Mouse (Mus musculus): ENCODE results near the gene Insig1. TPM values are rescaled to one million over a fixed set of nuclear protein-coding genes. Genes with fewer than 3 reads are reported as not detected.

Insig1 gene
- polyA plus RNA-seq, 1 experiment from 2014 or later: 73.5 TPM

DNA sequence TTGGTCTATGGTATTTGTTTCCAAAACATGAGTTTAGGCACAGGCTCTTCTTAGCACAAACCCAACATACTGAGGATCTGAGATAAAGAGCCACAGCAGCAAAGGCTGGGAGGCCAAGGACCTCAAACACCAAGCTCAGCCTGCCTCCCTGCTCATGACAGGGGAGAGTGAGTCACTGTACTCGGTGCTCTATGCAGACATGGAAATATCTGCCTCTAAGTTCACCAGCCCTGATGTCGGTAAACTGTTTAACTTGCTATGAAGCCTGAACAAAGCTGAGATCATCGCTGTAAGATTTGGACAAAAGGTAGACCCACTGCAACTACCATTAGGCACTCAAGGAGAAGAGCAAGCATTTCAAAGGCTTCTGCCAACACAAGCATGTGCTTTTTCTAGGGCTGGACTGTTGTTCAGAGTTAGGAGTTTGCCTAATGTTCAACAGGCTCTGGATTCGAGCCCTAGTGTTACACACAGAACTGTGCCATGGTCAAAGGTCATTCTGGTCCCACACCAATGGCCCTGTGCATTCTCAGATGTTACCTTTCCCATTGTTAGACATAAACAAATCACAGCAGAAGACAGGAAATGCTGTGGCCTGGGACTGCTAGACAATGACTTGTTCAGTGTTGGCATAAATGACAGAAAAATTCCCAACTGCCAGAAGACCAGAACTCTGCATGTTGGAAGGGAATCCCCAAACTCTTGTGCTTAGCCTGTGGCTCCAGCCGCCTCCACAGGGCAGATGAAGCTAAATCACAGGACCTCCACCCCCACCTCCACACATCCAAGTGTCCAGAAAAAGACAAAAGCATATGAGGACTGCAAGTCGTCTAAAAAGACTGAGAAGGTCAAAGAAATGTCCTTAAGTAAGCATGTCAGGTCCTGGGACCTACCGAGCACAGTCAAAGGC lies 31.2 kb upstream of the Insig1 start:
- no peaks in the 10 kb centered on the region for H3K36me3 ChIP-seq
- peaks cover 4% of the 10 kb centered on the region for H3K9me3 ChIP-seq
- no peak overlapping the region for H3K4me2 ChIP-seq (replicated peaks)
- H3K9ac ChIP-seq: no peak overlapping the region
- H3K4me3 ChIP-seq: no peak overlapping the region
- ATAC-seq (ENCODE audit: insufficient number of reproducible peaks, insufficient read depth, low FRiP score, low TSS enrichment): no peak
- 74% methylated on average over 7 of the region's 7 CpGs for WGBS
- H3K27ac ChIP-seq: no peak overlapping the region
- no peaks in the 10 kb centered on the region for H3K27me3 ChIP-seq
- peaks cover 16% of the 10 kb centered on the region for H3K4me1 ChIP-seq

DNA sequence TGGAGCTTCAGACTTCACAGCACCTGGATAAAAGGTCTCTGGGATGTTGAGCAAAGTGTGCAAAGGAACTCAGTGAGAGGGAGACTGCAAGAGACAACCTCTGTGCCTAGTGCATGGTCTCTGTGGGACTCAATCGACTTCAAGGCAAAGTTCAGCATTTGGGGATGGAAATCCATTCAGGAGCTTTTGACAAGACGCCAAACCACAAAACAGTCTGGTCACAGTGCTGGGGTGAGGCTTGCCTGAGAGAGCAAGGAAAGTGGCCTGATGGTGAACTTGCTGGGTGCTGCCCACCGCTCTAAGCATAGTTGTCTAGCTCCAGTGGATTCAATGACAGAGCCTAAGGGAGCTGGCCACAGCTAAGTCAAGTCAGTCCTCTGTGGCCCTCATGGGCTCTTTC lies 30.4 kb upstream of the Insig1 start:
- Histone ChIP-seq H3K27ac (no peak overlapping the region), H3K27me3 (no peaks in the 10 kb centered on the region), H3K4me1 (peaks cover 16% of the 10 kb centered on the region), H3K36me3 (no peaks in the 10 kb centered on the region), H3K9ac (no peak overlapping the region), H3K4me2 (replicated peaks) (no peak overlapping the region), H3K4me3 (no peak overlapping the region), H3K9me3 (peaks cover 6% of the 10 kb centered on the region)
- 83% methylated on average over 3 of the region's 3 CpGs for WGBS
- ATAC-seq (ENCODE audit: insufficient number of reproducible peaks, insufficient read depth, low FRiP score, low TSS enrichment): no peak

DNA sequence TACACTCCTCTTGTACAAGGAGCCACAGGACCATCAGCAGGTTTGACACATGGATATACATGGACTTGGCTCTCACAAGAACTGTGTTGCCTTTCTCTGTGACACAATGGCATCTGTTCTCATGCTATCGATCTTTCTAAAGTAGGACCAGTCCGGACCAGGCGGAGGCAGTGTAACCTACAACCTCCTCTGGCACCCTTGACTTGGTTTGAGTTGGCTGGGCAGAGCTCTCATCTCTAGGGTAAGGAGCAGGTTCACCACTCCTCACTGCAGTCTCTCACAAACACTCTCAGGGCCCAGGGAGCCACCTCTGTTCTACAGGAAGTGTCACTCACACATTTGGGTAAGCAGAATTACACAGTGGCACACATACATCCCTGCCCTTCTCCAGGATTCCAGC lies 29.1 kb upstream of the Insig1 start:
- no peaks in the 10 kb centered on the region for H3K27me3 ChIP-seq
- ATAC-seq (ENCODE audit: insufficient number of reproducible peaks, insufficient read depth, low FRiP score, low TSS enrichment): no peak
- peaks cover 13% of the 10 kb centered on the region for H3K4me1 ChIP-seq
- H3K9ac ChIP-seq: no peak overlapping the region
- no peak overlapping the region for H3K4me2 ChIP-seq (replicated peaks)
- no peak overlapping the region for H3K27ac ChIP-seq
- WGBS: 89% methylated on average over 3 of the region's 3 CpGs
- peaks cover 6% of the 10 kb centered on the region for H3K9me3 ChIP-seq
- no peak overlapping the region for H3K4me3 ChIP-seq
- no peaks in the 10 kb centered on the region for H3K36me3 ChIP-seq

DNA sequence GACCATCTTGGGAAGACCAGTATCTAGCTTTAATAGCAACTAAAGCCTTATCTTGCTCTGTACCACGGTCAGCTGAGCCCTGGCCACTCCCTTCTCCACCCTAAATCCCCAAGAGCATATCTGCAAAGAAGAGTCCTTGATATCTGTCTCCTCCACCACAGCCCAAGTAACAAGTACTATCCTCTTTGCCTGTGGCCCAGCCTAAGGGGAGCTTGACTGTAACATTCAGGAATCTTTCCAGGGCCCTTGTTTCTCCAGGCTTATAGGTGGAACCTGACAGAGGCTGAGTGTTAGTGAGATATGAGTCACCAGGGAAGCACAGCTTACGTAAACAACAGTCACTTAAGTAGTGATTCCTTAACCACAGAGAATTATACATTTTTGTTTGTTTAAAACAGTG lies 28.4 kb upstream of the Insig1 start:
- ATAC-seq (ENCODE audit: insufficient number of reproducible peaks, insufficient read depth, low FRiP score, low TSS enrichment): no peak
- WGBS: 69% methylated on average over 2 of the region's 2 CpGs
- peaks cover 6% of the 10 kb centered on the region for H3K9me3 ChIP-seq
- H3K27me3 ChIP-seq: no peaks in the 10 kb centered on the region
- no peak overlapping the region for H3K4me3 ChIP-seq
- H3K9ac ChIP-seq: no peak overlapping the region
- peaks cover 6% of the 10 kb centered on the region for H3K4me1 ChIP-seq
- no peak overlapping the region for H3K4me2 ChIP-seq (replicated peaks)
- no peak overlapping the region for H3K27ac ChIP-seq
- H3K36me3 ChIP-seq: no peaks in the 10 kb centered on the region

DNA sequence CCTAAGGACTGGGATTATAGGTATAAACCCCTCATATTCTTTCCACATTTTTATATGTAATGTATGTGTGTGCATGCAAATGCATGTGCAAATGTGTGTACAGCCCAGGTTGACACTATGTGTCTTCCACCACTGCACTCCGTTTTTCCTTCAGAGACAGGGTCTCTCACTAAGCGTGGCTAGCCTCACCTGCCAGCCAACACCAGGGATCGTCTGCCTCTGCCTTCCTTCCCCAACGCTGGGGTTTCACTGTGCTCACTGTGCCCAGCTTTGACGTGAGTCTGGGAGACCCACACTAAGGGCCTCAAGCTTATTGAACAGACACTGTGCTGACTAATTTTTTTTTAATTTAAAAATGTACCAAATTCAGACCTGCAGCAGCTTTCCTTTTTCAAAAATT lies 27.8 kb upstream of the Insig1 start:
- no peak for ATAC-seq (ENCODE audit: insufficient number of reproducible peaks, insufficient read depth, low FRiP score, low TSS enrichment)
- Histone ChIP-seq H3K27ac (no peak overlapping the region), H3K4me2 (replicated peaks) (no peak overlapping the region), H3K4me3 (no peak overlapping the region), H3K27me3 (no peaks in the 10 kb centered on the region), H3K36me3 (no peaks in the 10 kb centered on the region), H3K9me3 (peaks cover 6% of the 10 kb centered on the region), H3K4me1 (no peaks in the 10 kb centered on the region; the same call in 1 of the 2 replicates), H3K9ac (no peak overlapping the region)
- 78% methylated on average over 5 of the region's 5 CpGs for WGBS

DNA sequence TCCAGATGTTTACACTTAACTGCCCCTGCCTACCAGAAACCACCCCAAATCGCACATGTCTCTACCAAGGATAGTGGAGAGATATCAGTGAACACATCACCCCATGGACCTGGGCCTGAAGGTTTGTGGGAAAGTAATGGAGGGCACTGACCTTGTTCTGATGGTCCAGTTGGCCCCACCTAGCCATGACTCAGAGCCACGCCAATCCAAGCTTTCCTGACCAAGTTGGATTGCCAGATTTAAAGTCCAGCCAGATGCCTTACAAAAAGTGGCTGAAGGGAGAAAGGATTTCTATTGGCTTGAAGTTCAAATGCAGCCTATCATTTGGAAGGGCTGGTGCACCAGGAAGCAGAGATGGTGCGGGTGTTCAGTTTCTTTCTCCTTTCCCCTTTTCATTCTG lies 24.2 kb upstream of the Insig1 start:
- Histone ChIP-seq H3K4me2 (replicated peaks) (no peak overlapping the region), H3K4me3 (no peak overlapping the region), H3K27me3 (no peaks in the 10 kb centered on the region), H3K9ac (no peak overlapping the region), H3K9me3 (peaks cover 6% of the 10 kb centered on the region), H3K27ac (no peak overlapping the region), H3K4me1 (no peaks in the 10 kb centered on the region), H3K36me3 (no peaks in the 10 kb centered on the region)
- WGBS: 79% methylated on average over 3 of the region's 3 CpGs
- ATAC-seq (ENCODE audit: insufficient number of reproducible peaks, insufficient read depth, low FRiP score, low TSS enrichment): no peak

DNA sequence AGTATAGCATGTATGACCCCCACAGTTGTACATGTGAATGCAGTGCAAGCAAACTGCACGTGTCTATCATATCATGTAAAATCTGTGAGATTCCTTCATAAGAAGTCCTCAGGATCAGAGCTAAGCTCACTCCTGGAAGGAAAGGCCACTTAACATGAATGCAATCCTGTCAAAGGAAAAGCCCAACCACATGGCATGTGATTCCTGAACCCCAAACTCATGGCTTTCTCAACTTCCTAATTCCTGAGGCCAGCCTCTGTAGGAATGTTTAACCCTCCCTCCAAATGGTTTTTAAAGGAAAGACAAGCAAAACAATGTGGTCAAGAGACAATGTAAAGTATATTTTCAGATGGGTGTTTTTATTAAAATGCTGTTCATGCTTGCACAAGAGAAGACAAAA lies 23.2 kb upstream of the Insig1 start:
- H3K27ac ChIP-seq: no peak overlapping the region
- no peaks in the 10 kb centered on the region for H3K36me3 ChIP-seq
- no peaks in the 10 kb centered on the region for H3K27me3 ChIP-seq
- ATAC-seq (ENCODE audit: insufficient number of reproducible peaks, insufficient read depth, low FRiP score, low TSS enrichment): no peak
- no peak overlapping the region for H3K9ac ChIP-seq
- H3K4me1 ChIP-seq: no peaks in the 10 kb centered on the region
- no peak overlapping the region for H3K4me3 ChIP-seq
- H3K4me2 ChIP-seq (replicated peaks): no peak overlapping the region
- peaks cover 6% of the 10 kb centered on the region for H3K9me3 ChIP-seq
- WGBS: 75% methylated on average over 1 of the region's 1 CpGs

DNA sequence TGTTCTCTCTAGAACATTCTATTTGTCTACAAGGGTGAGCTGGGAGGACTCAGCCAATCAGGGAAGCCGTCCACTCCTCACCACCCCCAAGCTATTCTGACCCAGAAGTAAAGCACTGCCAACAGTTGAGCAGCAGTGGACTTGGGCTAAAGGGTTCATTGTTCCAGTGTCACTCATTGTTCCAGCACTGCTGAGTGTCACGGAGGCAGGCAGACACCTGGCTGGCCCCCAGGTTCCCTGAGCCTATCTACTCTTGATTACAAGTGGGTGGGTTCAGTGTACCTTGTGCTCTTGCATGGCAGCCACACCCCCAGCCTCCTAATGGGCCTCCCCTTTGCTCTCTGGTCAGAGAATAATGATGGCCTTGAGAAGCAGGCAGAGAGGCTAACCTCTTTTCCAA lies 15.7 kb upstream of the Insig1 start:
- Histone ChIP-seq H3K36me3 (no peaks in the 10 kb centered on the region), H3K4me3 (no peak overlapping the region), H3K4me2 (replicated peaks) (no peak overlapping the region), H3K4me1 (no peaks in the 10 kb centered on the region), H3K9me3 (no peaks in the 10 kb centered on the region), H3K27ac (no peak overlapping the region), H3K27me3 (no peaks in the 10 kb centered on the region), H3K9ac (no peak overlapping the region)
- no peak; the same call in 1 of the 2 replicates for ATAC-seq (ENCODE audit: insufficient number of reproducible peaks, insufficient read depth, low FRiP score, low TSS enrichment)
- 46% methylated on average over 2 of the region's 2 CpGs for WGBS

DNA sequence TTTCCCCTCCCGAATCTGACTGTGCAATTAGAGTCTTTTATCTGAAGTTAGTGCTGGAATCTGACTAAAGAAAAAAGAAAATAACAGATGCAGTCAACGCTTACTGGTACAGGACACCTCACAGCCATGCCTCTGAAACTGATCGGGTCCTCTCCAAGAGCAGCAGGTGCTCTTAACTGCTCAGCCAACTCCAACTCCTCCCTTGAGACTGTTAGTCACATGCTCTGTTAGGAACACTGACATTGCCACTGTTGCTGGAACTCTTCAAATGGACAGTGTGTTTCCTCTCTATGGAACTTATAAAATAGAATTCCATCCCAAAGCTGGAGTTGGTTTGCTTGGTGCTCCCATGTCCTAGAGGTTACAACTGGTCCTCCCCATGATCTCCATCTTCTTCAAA lies 14.3 kb upstream of the Insig1 start:
- Histone ChIP-seq H3K9me3 (no peaks in the 10 kb centered on the region), H3K4me2 (replicated peaks) (no peak overlapping the region), H3K36me3 (no peaks in the 10 kb centered on the region), H3K4me1 (no peaks in the 10 kb centered on the region), H3K27ac (no peak overlapping the region), H3K9ac (no peak overlapping the region), H3K27me3 (no peaks in the 10 kb centered on the region), H3K4me3 (no peak overlapping the region)
- ATAC-seq (ENCODE audit: insufficient number of reproducible peaks, insufficient read depth, low FRiP score, low TSS enrichment): no peak
- 77% methylated on average over 3 of the region's 3 CpGs for WGBS

DNA sequence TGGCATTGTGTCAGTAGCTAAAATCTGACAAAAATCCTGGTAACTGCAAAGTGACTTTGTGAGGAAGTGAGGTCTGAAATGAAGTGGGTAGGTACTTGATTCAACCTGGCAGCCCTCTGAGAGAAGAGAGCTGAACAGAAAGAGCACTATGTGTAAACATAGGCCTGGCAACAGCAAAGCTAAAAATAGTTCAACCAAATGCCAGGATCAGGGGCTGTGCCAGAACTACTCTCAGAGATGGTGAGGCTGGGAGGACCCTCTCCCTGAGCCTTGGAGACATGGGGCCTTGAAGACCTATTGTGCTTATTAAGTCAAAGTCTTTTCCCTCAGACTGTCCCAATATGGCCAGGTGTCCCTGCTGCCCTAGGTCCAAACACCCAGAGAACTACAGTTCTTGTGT lies 10.7 kb upstream of the Insig1 start:
- no peak for ATAC-seq (ENCODE audit: insufficient number of reproducible peaks, insufficient read depth, low FRiP score, low TSS enrichment)

DNA sequence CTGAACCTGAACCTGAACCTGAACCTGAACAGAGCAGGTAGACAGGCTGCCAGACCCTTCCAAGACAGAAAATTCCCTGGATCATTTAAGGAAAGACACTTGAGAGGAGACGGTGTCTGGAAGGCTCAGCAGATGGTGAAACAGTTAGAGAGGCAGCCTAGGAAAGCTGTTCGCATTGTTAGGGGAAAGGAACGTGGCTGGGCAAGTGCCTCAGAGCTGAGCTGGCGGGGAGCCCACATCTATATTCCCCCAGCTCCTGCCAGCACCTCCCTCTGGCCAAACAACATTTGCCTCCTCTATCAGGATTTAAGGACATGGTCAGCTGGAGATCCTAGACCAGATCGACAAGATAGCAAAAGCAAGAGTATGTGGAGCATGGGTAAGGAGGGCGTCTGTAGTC lies 10.2 kb upstream of the Insig1 start:
- WGBS: 83% methylated on average over 6 of the region's 6 CpGs

More for the DNA sequence above, 10.7 kb upstream of the Insig1 start:
- Histone ChIP-seq H3K4me1 (peaks cover 3% of the 10 kb centered on the region; the same call in 1 of the 2 replicates), H3K4me2 (replicated peaks) (no peak overlapping the region), H3K27ac (no peak overlapping the region), H3K9me3 (no peaks in the 10 kb centered on the region), H3K4me3 (no peak overlapping the region), H3K27me3 (no peaks in the 10 kb centered on the region), H3K36me3 (no peaks in the 10 kb centered on the region), H3K9ac (no peak overlapping the region)

DNA sequence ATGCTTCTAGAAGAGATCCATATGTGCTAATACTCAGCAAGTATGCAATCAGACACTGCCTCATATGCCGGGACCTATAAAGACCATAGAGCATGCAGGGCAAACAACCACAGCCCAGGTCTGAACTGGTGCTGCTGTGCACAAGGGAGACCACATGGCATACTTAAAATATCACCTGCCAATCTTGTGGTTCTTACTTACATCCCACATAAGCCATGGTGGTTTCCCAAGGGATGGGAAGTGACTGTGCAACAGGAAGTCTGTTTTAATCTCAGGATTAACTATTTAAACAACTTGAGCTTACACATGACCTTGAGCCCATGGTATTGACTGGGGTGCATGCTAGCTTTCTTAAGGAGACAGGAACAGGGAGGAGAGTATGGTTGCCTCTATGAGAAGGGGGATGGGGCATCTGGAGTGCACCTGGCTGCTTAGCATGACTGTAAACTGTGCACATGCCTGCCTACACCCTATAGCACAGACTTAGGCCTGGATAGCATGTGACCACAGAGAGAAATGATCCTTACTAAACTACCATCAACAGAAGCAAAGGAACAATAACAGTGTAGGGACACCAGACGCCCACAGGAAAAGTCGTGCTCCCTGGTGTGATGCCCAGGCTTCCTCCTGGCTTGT lies 7.1 kb upstream of the Insig1 start:
- ATAC-seq (ENCODE audit: insufficient number of reproducible peaks, insufficient read depth, low FRiP score, low TSS enrichment): peak; percentile 65; the same call in 1 of the 2 replicates

More for the DNA sequence above, 10.2 kb upstream of the Insig1 start:
- H3K9ac ChIP-seq: no peak overlapping the region
- H3K4me2 ChIP-seq (replicated peaks): no peak overlapping the region
- H3K4me3 ChIP-seq: no peak overlapping the region
- H3K27ac ChIP-seq: no peak overlapping the region
- H3K36me3 ChIP-seq: no peaks in the 10 kb centered on the region
- no peaks in the 10 kb centered on the region for H3K9me3 ChIP-seq
- peaks cover 3% of the 10 kb centered on the region; the same call in 1 of the 2 replicates for H3K4me1 ChIP-seq
- H3K27me3 ChIP-seq: no peaks in the 10 kb centered on the region
- ATAC-seq (ENCODE audit: insufficient number of reproducible peaks, insufficient read depth, low FRiP score, low TSS enrichment): no peak

More for the DNA sequence above, 7.1 kb upstream of the Insig1 start:
- Histone ChIP-seq H3K9me3 (no peaks in the 10 kb centered on the region), H3K4me2 (replicated peaks) (no peak overlapping the region), H3K4me1 (peaks cover 3% of the 10 kb centered on the region; the same call in 1 of the 2 replicates), H3K36me3 (no peaks in the 10 kb centered on the region), H3K9ac (no peak overlapping the region), H3K4me3 (no peak overlapping the region), H3K27ac (no peak overlapping the region), H3K27me3 (no peaks in the 10 kb centered on the region)
- 56% methylated on average over 3 of the region's 3 CpGs for WGBS
